8 mouse cellular contexts compared by ENCODE assay signal in the genomic region with DNA sequence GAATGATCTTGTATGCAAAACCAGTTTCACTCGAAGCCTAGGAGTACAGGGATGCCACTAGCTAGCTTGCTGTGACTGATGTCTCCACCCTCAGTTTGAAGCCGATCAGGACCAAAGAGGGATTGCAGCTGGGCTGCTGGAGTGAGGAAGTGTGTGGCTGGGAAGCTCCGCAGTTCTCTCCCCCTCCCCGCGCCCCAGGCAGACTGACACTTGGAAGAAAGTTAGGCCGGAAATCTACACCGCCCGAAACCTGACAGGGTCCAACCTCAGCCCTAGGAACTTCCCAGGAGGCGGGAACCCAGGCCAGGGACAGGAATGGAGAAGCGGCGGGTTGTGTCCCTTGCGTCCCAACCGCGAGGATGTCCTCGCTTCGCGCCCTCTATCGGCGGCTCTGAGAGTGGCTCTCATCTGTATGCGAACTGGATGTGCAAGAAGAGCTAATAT. TPM values are rescaled to one million over a fixed set of nuclear protein-coding genes. Genes with fewer than 3 reads are reported as not detected.
A peak's percentile ranks its signal among the peaks of the same experiment; 100 is the strongest.
DNase-seq lines count a peak whose midpoint lies in the region; ATAC-seq and TF ChIP-seq lines count a peak whose summit lies in the region.

No protein-coding gene starts in this region.

- no peaks in the 10 kb centered on the region for H3K27me3 ChIP-seq in heart, embryonic 12.5 days (replicated peaks)
- H3K27me3 ChIP-seq in kidney, embryonic 15.5 days: peaks cover 4% of the 10 kb centered on the region; the same call in 1 of the 2 replicates
- 0 out of 2 replicates have a peak, but pooled peaks cover 3% of the 10 kb centered on the region for H3K27me3 ChIP-seq in limb, embryonic 15.5 days
- H3K27me3 ChIP-seq in midbrain, embryonic 16.5 days (ENCODE audit: control insufficient read depth, insufficient read depth, low read depth, low read length): no peaks in the 10 kb centered on the region

- 2% methylated on average over 20 of the region's 20 CpGs for WGBS in heart, embryonic 12.5 days
- 1% methylated on average over 20 of the region's 20 CpGs for WGBS in kidney, embryonic 15.5 days
- WGBS in limb, embryonic 15.5 days: 4% methylated on average over 20 of the region's 20 CpGs
- 2% methylated on average over 20 of the region's 20 CpGs for WGBS in midbrain, embryonic 16.5 days

- ATAC-seq in heart, embryonic 12.5 days (ENCODE audit: insufficient number of reproducible peaks, low FRiP score): peak; percentile 59; the same call in 1 of the 2 replicates
- ATAC-seq in kidney, embryonic 15.5 days (replicated peaks; ENCODE audit: low FRiP score): peak; percentile 83
- no peak for ATAC-seq in limb, embryonic 15.5 days (ENCODE audit: insufficient number of reproducible peaks, low FRiP score, low TSS enrichment, low read depth)
- peak; percentile 74 for ATAC-seq in midbrain, embryonic 16.5 days

- H3K36me3 ChIP-seq in heart, embryonic 12.5 days: no peaks in the 10 kb centered on the region
- H3K36me3 ChIP-seq in kidney, embryonic 15.5 days: no peaks in the 10 kb centered on the region
- no peaks in the 10 kb centered on the region for H3K36me3 ChIP-seq in limb, embryonic 15.5 days
- no peaks in the 10 kb centered on the region for H3K36me3 ChIP-seq in midbrain, embryonic 16.5 days (ENCODE audit: control insufficient read depth, insufficient read depth, low read length)

- peak overlapping the region; percentile 65; the same call in 1 of the 2 replicates for H3K9ac ChIP-seq in heart, embryonic 12.5 days
- 0 out of 2 replicates have a peak overlapping the region, but pooled peaks have one; percentile 38 for H3K9ac ChIP-seq in kidney, embryonic 15.5 days
- H3K9ac ChIP-seq in limb, embryonic 15.5 days: no peak overlapping the region
- no peak overlapping the region for H3K9ac ChIP-seq in midbrain, embryonic 16.5 days (ENCODE audit: low read depth, low read length)

- peaks cover 20% of the 10 kb centered on the region for H3K4me1 ChIP-seq in bone marrow macrophage, adult 2 months (ENCODE audit: control insufficient read depth, insufficient read depth, low read length)
- no peaks in the 10 kb centered on the region for H3K4me1 ChIP-seq in embryonic fibroblast, embryonic 13.5 days (ENCODE audit: control insufficient read depth, insufficient read depth, low read length)
- peaks cover 26% of the 10 kb centered on the region for H3K4me1 ChIP-seq in heart, embryonic 12.5 days (replicated peaks)
- H3K4me1 ChIP-seq in kidney, embryonic 15.5 days: peaks cover 9% of the 10 kb centered on the region
- H3K4me1 ChIP-seq in limb, embryonic 15.5 days: peaks cover 6% of the 10 kb centered on the region; the same call in 1 of the 2 replicates
- no peaks in the 10 kb centered on the region; the same call in 1 of the 2 replicates for H3K4me1 ChIP-seq in midbrain, embryonic 16.5 days (ENCODE audit: control insufficient read depth, insufficient read depth, low read length)

- H3K9me3 ChIP-seq in heart, embryonic 12.5 days (replicated peaks): no peaks in the 10 kb centered on the region
- no peaks in the 10 kb centered on the region for H3K9me3 ChIP-seq in kidney, embryonic 15.5 days (replicated peaks)
- no peaks in the 10 kb centered on the region for H3K9me3 ChIP-seq in limb, embryonic 15.5 days
- no peaks in the 10 kb centered on the region for H3K9me3 ChIP-seq in midbrain, embryonic 16.5 days (replicated peaks; ENCODE audit: control insufficient read depth, low read length, poor library complexity, severe bottlenecking)

- DNase-seq in spleen, adult 18-20 months: peak; percentile 45 to 73
- no peak for DNase-seq in adipocyte (ENCODE audit: low spot score)

- no peak overlapping the region for H3K27ac ChIP-seq in bone marrow macrophage, adult 2 months (ENCODE audit: insufficient read depth, low read depth, low read length)
- no peak overlapping the region for H3K27ac ChIP-seq in embryonic fibroblast, embryonic 13.5 days (ENCODE audit: insufficient read depth, low read length)
- no peak overlapping the region for H3K27ac ChIP-seq in heart, embryonic 12.5 days (ENCODE audit: poor library complexity, severe bottlenecking)
- H3K27ac ChIP-seq in kidney, embryonic 15.5 days: 0 out of 2 replicates have a peak overlapping the region, but pooled peaks have one; percentile 9
- H3K27ac ChIP-seq in limb, embryonic 15.5 days: no peak overlapping the region
- H3K27ac ChIP-seq in midbrain, embryonic 16.5 days (ENCODE audit: low read length): no peak overlapping the region

- TF ChIP-seq CTCF in bone marrow macrophage, adult 2 months (IDR thresholded peaks at IDR 0.05; ENCODE audit: low read depth, low read length): peak; percentile 37; the same call in 1 of the 2 replicates
- TF ChIP-seq CTCF in embryonic fibroblast, embryonic 13.5 days (IDR thresholded peaks at IDR 0.05; ENCODE audit: borderline replicate concordance, insufficient read depth, low read length): peak; percentile 66

- no peak for TF ChIP-seq POLR2A in bone marrow macrophage, adult 2 months (IDR thresholded peaks at IDR 0.05; ENCODE audit: borderline replicate concordance, low read depth, low read length)
- TF ChIP-seq POLR2A in embryonic fibroblast, embryonic 13.5 days (IDR thresholded peaks at IDR 0.05; ENCODE audit: low read depth, low read length): no peak

- no peak overlapping the region for H3K4me3 ChIP-seq in bone marrow macrophage, adult 2 months (ENCODE audit: insufficient read depth, low read length)
- no peak overlapping the region for H3K4me3 ChIP-seq in embryonic fibroblast, embryonic 13.5 days (ENCODE audit: insufficient read depth, low read length)
- H3K4me3 ChIP-seq in heart, embryonic 12.5 days: peak overlapping the region; percentile 35
- peak overlapping the region; percentile 44 for H3K4me3 ChIP-seq in kidney, embryonic 15.5 days (replicated peaks)
- H3K4me3 ChIP-seq in limb, embryonic 15.5 days: peak overlapping the region; percentile 38
- H3K4me3 ChIP-seq in midbrain, embryonic 16.5 days (ENCODE audit: low read depth, low read length): peak overlapping the region; percentile 22

- H3K4me2 ChIP-seq in heart, embryonic 12.5 days: peak overlapping the region; percentile 62
- H3K4me2 ChIP-seq in kidney, embryonic 15.5 days: peak overlapping the region; percentile 74
- peak overlapping the region; percentile 64 for H3K4me2 ChIP-seq in limb, embryonic 15.5 days
- peak overlapping the region; percentile 64 for H3K4me2 ChIP-seq in midbrain, embryonic 16.5 days (ENCODE audit: low read length)

RNA-seq across cellular contexts. Expression of gene Il12b, which starts 1.1 kb away (rescaled TPM):
- polyA plus RNA-seq in bone marrow macrophage, adult 2 months (2012; ENCODE audit: insufficient read depth, insufficient read length, missing spikeins): not detected in 2 replicates
- polyA plus RNA-seq in embryonic fibroblast, embryonic 13.5 days (2011; ENCODE audit: insufficient read length, low read depth, missing spikeins): not detected in 2 replicates
- 0.27 TPM in 1 of 2 replicates, not detected in the other for polyA plus RNA-seq in heart, embryonic 12.5 days (2016; fragmentation: Nextera tagmentation; extraction: Ambion mirVana)
- not detected in 2 replicates for polyA plus RNA-seq in kidney, embryonic 15.5 days (2015; fragmentation: Nextera tagmentation; extraction: Ambion mirVana)
- polyA plus RNA-seq in limb, embryonic 15.5 days (2015; fragmentation: Nextera tagmentation; extraction: Ambion mirVana): 0.08 and 0.12 TPM in 2 replicates
- not detected in 2 replicates for polyA plus RNA-seq in midbrain, embryonic 16.5 days (2015; fragmentation: Nextera tagmentation; extraction: Ambion mirVana)

Comparison
In these comparisons a context has a peak if more than half of its experiments do, and no peak if none do; other contexts are left out.
1. H3K4me3 ChIP-seq: peak in heart, embryonic 12.5 days (single experiment), kidney, embryonic 15.5 days (single experiment), limb, embryonic 15.5 days (single experiment) and midbrain, embryonic 16.5 days (single experiment); none in bone marrow macrophage, adult 2 months (single experiment) and embryonic fibroblast, embryonic 13.5 days (single experiment).
2. H3K9ac ChIP-seq: peak in heart, embryonic 12.5 days (single experiment) and kidney, embryonic 15.5 days (single experiment); none in limb, embryonic 15.5 days (single experiment) and midbrain, embryonic 16.5 days (single experiment).
3. Peak in every context shown above with its lines, with median percentiles within 50 percentile points of each other: H3K4me2 ChIP-seq.